Mouse (Mus musculus) Muller cell, postnatal 12 days (primary cell): ENCODE measurements around the gene Zfand5.
"Not testable (repeated sequence)": the region's sequence is repeated elsewhere in the genome, so short reads cannot be mapped to it uniquely, and the experiment has no call there.

ENCODE experiments used
- DNase-seq: peaks from one replicate; pipeline ENCODE4 v3.0.0-alpha.2; 2015; ENCODE audit errors: inconsistent ontology term

The Zfand5 gene

GRCm38 (mm10) chr19:21271741-21272654 lies at the start of gene Zfand5:
Gene Zfand5 (plus strand): TSS chr19:21272278.
- DNase-seq: peak; percentile 99

- peak; percentile 76 for DNase-seq
Observed at GRCm38 (mm10) chr19:21227131-21227530, 44.9 kb upstream of the Zfand5 start.

- no peak for DNase-seq
Observed at GRCm38 (mm10) chr19:21227754-21228153, 44.3 kb upstream of the Zfand5 start.

GRCm38 (mm10) chr19:21248730-21249129 lies 23.3 kb upstream of the Zfand5 start:
- DNase-seq: not testable (repeated sequence)

- DNase-seq: peak; percentile 69
Observed at GRCm38 (mm10) chr19:21253846-21254245, 18.2 kb upstream of the Zfand5 start.

- DNase-seq: no peak
Observed at GRCm38 (mm10) chr19:21255920-21256319, 16.2 kb upstream of the Zfand5 start.

GRCm38 (mm10) chr19:21259453-21259852 lies 12.6 kb upstream of the Zfand5 start:
- no peak for DNase-seq

- no peak for DNase-seq
Observed at GRCm38 (mm10) chr19:21260280-21260679, 11.8 kb upstream of the Zfand5 start.

GRCm38 (mm10) chr19:21271186-21271585 lies 892 bp upstream of the Zfand5 start:
- no peak for DNase-seq

- DNase-seq: peak; percentile 86
Observed at GRCm38 (mm10) chr19:21272655-21273284, 692 bp downstream of the Zfand5 start.

GRCm38 (mm10) chr19:21273440-21273839 lies 1.4 kb downstream of the Zfand5 start:
- DNase-seq: peak; percentile 44

GRCm38 (mm10) chr19:21274181-21274591 lies 2.1 kb downstream of the Zfand5 start:
- peak; percentile 75 for DNase-seq

GRCm38 (mm10) chr19:21274714-21275113 lies 2.6 kb downstream of the Zfand5 start:
- DNase-seq: peak; percentile 64

- DNase-seq: no peak
Observed at GRCm38 (mm10) chr19:21276317-21276716, 4.2 kb downstream of the Zfand5 start.

- DNase-seq: no peak
Observed at GRCm38 (mm10) chr19:21286421-21287097, 14.5 kb downstream of the Zfand5 start.

GRCm38 (mm10) chr19:21297411-21297810 lies 25.3 kb downstream of the Zfand5 start:
- no peak for DNase-seq

- no peak for DNase-seq
Observed at GRCm38 (mm10) chr19:21301787-21302186, 29.7 kb downstream of the Zfand5 start.

- no peak for DNase-seq
Observed at GRCm38 (mm10) chr19:21307755-21308154, 35.7 kb downstream of the Zfand5 start.

- DNase-seq: not testable (repeated sequence)
Observed at GRCm38 (mm10) chr19:21310364-21310763, 38.3 kb downstream of the Zfand5 start.

- no peak for DNase-seq
Observed at GRCm38 (mm10) chr19:21315701-21316100, 43.6 kb downstream of the Zfand5 start.

GRCm38 (mm10) chr19:21319618-21320017 lies 47.5 kb downstream of the Zfand5 start:
- DNase-seq: no peak

GRCm38 (mm10) chr19:21325333-21325732 lies 53.3 kb downstream of the Zfand5 start:
- DNase-seq: no peak
